ENCODE assay signal across 9 mouse cellular contexts in genomic region chr2:166448161-166448560, GRCm38 (mm10).
DNase-seq lines count a peak whose midpoint lies in the region; ATAC-seq lines count a peak whose summit lies in the region.
"Had no signal": no experiment of that assay in that cellular context is flagged by ENCODE, and none has a peak within 500 bp of the region (broad histone marks: within the 10 kb centered on the region; RNA-seq: fewer than 3 reads in every experiment).

No protein-coding gene starts in this region.

- H3K4me2 ChIP-seq in kidney, embryonic 16.5 days (replicated peaks; ENCODE audit: low read depth, low read length), result no peak overlapping the region
- H3K4me2 ChIP-seq in stomach, embryonic 16.5 days (ENCODE audit: low read depth, low read length), result no peak overlapping the region

- H3K27ac ChIP-seq in kidney, embryonic 16.5 days (ENCODE audit: low read length), result no peak overlapping the region; the same call in 1 of the 2 replicates
- peak overlapping the region; percentile 46; the same call in 1 of the 2 replicates for H3K27ac ChIP-seq in stomach, embryonic 16.5 days (ENCODE audit: low read length)

- H3K36me3 ChIP-seq in kidney, embryonic 16.5 days (ENCODE audit: insufficient read depth, low read length), result no peaks in the 10 kb centered on the region
- no peaks in the 10 kb centered on the region for H3K36me3 ChIP-seq in stomach, embryonic 16.5 days (ENCODE audit: control insufficient read depth, insufficient read depth, low read length)

- no peak overlapping the region for H3K4me3 ChIP-seq in kidney, embryonic 16.5 days (ENCODE audit: low read length)
- no peak overlapping the region for H3K4me3 ChIP-seq in stomach, embryonic 16.5 days (replicated peaks; ENCODE audit: low read length)

- no peak for ATAC-seq in kidney, embryonic 16.5 days (ENCODE audit: low FRiP score, low TSS enrichment)
- no peak for ATAC-seq in stomach, embryonic 16.5 days (ENCODE audit: insufficient read depth, low FRiP score)

- DNase-seq in kidney, adult 11 months, result peak; percentile 88
- DNase-seq in MN1 (ENCODE audit: low spot score), result peak; percentile 76
- DNase-seq in cerebellum, adult 9-10 months, result peak; percentile 45
- peak; percentile 51 to 68 for DNase-seq in heart, adult 9 months (ENCODE audit: low spot score in 2 of 2)
- peak; percentile 87 for DNase-seq in kidney, postnatal 14 days
- no peak for DNase-seq in spleen, adult 12 weeks (ENCODE audit: low spot score)

- no peak overlapping the region; the same call in 1 of the 2 replicates for H3K9ac ChIP-seq in kidney, embryonic 16.5 days (replicated peaks; ENCODE audit: low read length)
- peak overlapping the region; percentile 2; the same call in 1 of the 2 replicates for H3K9ac ChIP-seq in stomach, embryonic 16.5 days (ENCODE audit: low read length)

- peaks cover 3% of the 10 kb centered on the region; the same call in 1 of the 2 replicates for H3K27me3 ChIP-seq in kidney, embryonic 16.5 days (ENCODE audit: insufficient read depth, low read length)
- no peaks in the 10 kb centered on the region for H3K27me3 ChIP-seq in stomach, embryonic 16.5 days (ENCODE audit: control insufficient read depth, insufficient read depth, low read length)
- H3K27me3 ChIP-seq: CH12.LX had no signal

- peaks cover 44% of the 10 kb centered on the region for H3K4me1 ChIP-seq in kidney, embryonic 16.5 days (ENCODE audit: insufficient read depth, low read length)
- peaks cover 10% of the 10 kb centered on the region for H3K4me1 ChIP-seq in stomach, embryonic 16.5 days (ENCODE audit: control insufficient read depth, insufficient read depth, low read length)

- no peaks in the 10 kb centered on the region for H3K9me3 ChIP-seq in kidney, embryonic 16.5 days (ENCODE audit: low read length)
- no peaks in the 10 kb centered on the region for H3K9me3 ChIP-seq in stomach, embryonic 16.5 days (replicated peaks; ENCODE audit: control insufficient read depth, low read length)

- 51% methylated on average over 11 of the region's 11 CpGs for WGBS in kidney, embryonic 16.5 days
- 36% methylated on average over 11 of the region's 11 CpGs for WGBS in stomach, embryonic 16.5 days
